8 mouse cellular contexts compared by ENCODE assay signal in the genomic region with DNA sequence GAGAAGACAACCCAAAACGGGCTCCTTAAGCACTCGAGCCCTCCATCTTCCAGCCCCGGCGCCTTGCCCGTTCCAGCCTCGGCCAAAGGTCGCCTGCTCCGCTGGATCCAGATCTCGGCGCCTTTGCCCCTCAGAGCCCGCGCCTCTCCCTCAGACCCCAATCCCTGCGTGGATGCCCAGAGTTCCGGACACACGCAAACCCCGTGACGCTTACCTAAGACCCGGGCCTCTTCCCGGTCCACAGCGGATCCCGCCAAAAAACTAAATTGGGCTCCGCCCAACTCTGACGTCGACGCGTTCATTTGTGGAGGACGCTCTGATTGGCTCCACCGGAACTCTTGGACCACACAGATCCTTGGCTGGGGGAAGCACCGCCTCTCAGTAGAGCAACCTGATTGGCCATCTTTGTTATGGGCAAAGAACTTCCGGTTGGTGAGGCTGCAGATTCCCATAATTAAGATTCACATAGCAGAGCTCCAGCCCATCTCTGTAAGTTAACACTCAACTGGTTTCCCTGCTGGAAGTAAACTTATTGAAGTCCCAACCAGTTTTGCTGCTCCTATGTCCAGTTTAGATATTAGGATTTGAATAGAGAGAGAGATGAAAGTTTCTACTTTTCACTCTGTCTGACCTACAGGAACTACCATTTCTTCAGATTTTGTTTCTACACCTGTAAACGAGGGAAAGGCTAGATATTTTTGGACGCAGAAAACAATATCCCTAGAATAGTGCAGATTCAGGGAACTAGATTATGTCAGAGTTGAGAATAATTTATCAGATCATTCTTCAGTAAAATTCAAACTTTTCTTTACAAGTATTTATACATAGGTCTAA. TPM values are rescaled to one million over a fixed set of nuclear protein-coding genes. Genes with fewer than 3 reads are reported as not detected.
DNase-seq lines count a peak whose midpoint lies in the region; ATAC-seq and TF ChIP-seq lines count a peak whose summit lies in the region.

TSS of gene Mcm10 (minus strand) at position 301 of the 834 bp plus-strand sequence.

- peak; percentile 82 for TF ChIP-seq POLR2A in CH12.LX (IDR thresholded peaks at IDR 0.05; ENCODE audit: low read depth, low read length)

- ATAC-seq in forebrain, embryonic 11.5 days (replicated peaks; ENCODE audit: low FRiP score): peak; percentile 100
- ATAC-seq in heart, embryonic 16.5 days (replicated peaks; ENCODE audit: extremely low read depth, insufficient read depth, low FRiP score): peak; percentile 100
- peak; percentile 99 for ATAC-seq in liver, embryonic 15.5 days (ENCODE audit: insufficient read depth)
- ATAC-seq in neural tube, embryonic 12.5 days (ENCODE audit: low FRiP score, low read depth): peak; percentile 100

- H3K36me3 ChIP-seq in CH12.LX (replicated peaks in 1 of 2; ENCODE audit: control insufficient read depth in 1 of 2, insufficient read depth in 1 of 2, low read length in 1 of 2): peaks cover 22 to 23% of the 10 kb centered on the region in 2 experiments
- peaks cover 10% of the 10 kb centered on the region for H3K36me3 ChIP-seq in forebrain, embryonic 11.5 days (ENCODE audit: control insufficient read depth, insufficient read depth, low read length)
- peaks cover 11% of the 10 kb centered on the region for H3K36me3 ChIP-seq in heart, embryonic 16.5 days (ENCODE audit: control insufficient read depth, insufficient read depth)
- H3K36me3 ChIP-seq in liver, embryonic 15.5 days (replicated peaks): peaks cover 24% of the 10 kb centered on the region
- peaks cover 12% of the 10 kb centered on the region for H3K36me3 ChIP-seq in neural tube, embryonic 12.5 days

- peak; percentile 98 for DNase-seq in CH12.LX (ENCODE audit: extremely low read depth)
- DNase-seq in c-Kit-positive CD71-positive TER-119-negative erythroid progenitor cells, embryonic 14.5 days (ENCODE audit: low read depth): peak; percentile 96
- DNase-seq in forebrain, embryonic 11.5 days (ENCODE audit: low spot score): peak; percentile 95
- DNase-seq in kidney, postnatal 36 days: peak; percentile 96
- DNase-seq in telencephalon, adult 2 months (ENCODE audit: low read depth, low spot score): peak; percentile 86

- no peaks in the 10 kb centered on the region for H3K9me3 ChIP-seq in CH12.LX (replicated peaks; ENCODE audit: low read length)
- no peaks in the 10 kb centered on the region for H3K9me3 ChIP-seq in forebrain, embryonic 11.5 days (ENCODE audit: control insufficient read depth, low read length)
- no peaks in the 10 kb centered on the region for H3K9me3 ChIP-seq in heart, embryonic 16.5 days (replicated peaks; ENCODE audit: control insufficient read depth, low read length)
- H3K9me3 ChIP-seq in liver, embryonic 15.5 days (replicated peaks): no peaks in the 10 kb centered on the region
- H3K9me3 ChIP-seq in neural tube, embryonic 12.5 days: no peaks in the 10 kb centered on the region

- 4% methylated on average over 32 of the region's 32 CpGs for WGBS in forebrain, embryonic 11.5 days
- 3% methylated on average over 32 of the region's 32 CpGs for WGBS in heart, embryonic 16.5 days
- WGBS in liver, embryonic 15.5 days (ENCODE audit: insufficient replicate concordance): 2% methylated on average over 32 of the region's 32 CpGs
- 4% methylated on average over 32 of the region's 32 CpGs for WGBS in neural tube, embryonic 12.5 days

- no peak for TF ChIP-seq CTCF in CH12.LX (conservative IDR thresholded peaks at IDR 0.05 in 1 of 2, IDR thresholded peaks at IDR 0.05 in 1 of 2; ENCODE audit: low read depth in 2 of 2, low read length in 2 of 2)

- H3K4me2 ChIP-seq in CH12.LX (ENCODE audit: insufficient read depth, low read depth, poor library complexity, severe bottlenecking): peak within 1 kb of the TSS; percentile 79
- H3K4me2 ChIP-seq in forebrain, embryonic 11.5 days (ENCODE audit: low read depth, low read length, severe bottlenecking): peak within 1 kb of the TSS; percentile 60
- H3K4me2 ChIP-seq in heart, embryonic 16.5 days (ENCODE audit: low read depth, low read length): peak within 1 kb of the TSS; percentile 83
- H3K4me2 ChIP-seq in liver, embryonic 15.5 days: peak within 1 kb of the TSS; percentile 70
- peak within 1 kb of the TSS; percentile 70 for H3K4me2 ChIP-seq in neural tube, embryonic 12.5 days (replicated peaks)

- H3K4me3 ChIP-seq in CH12.LX (replicated peaks in 1 of 3; ENCODE audit: low read depth in 2 of 3, low read length in 2 of 3, poor library complexity in 1 of 3): peak within 1 kb of the TSS; percentile 81 to 95 (median 84)
- H3K4me3 ChIP-seq in forebrain, embryonic 11.5 days (ENCODE audit: low read depth, low read length): peak within 1 kb of the TSS; percentile 71
- H3K4me3 ChIP-seq in heart, embryonic 16.5 days (ENCODE audit: low read length): peak within 1 kb of the TSS; percentile 90
- H3K4me3 ChIP-seq in liver, embryonic 15.5 days (replicated peaks): peak within 1 kb of the TSS; percentile 95
- peak within 1 kb of the TSS; percentile 61 for H3K4me3 ChIP-seq in neural tube, embryonic 12.5 days

- H3K4me1 ChIP-seq in CH12.LX (ENCODE audit: control insufficient read depth in 1 of 2, insufficient read depth in 2 of 2): peaks cover 21 to 52% of the 10 kb centered on the region in 2 experiments
- H3K4me1 ChIP-seq in forebrain, embryonic 11.5 days (replicated peaks; ENCODE audit: control insufficient read depth, insufficient read depth, low read length): peaks cover 3% of the 10 kb centered on the region; the same call in 1 of the 2 replicates
- peaks cover 10% of the 10 kb centered on the region for H3K4me1 ChIP-seq in heart, embryonic 16.5 days (ENCODE audit: control insufficient read depth, insufficient read depth, low read length)
- H3K4me1 ChIP-seq in liver, embryonic 15.5 days (replicated peaks): peaks cover 29% of the 10 kb centered on the region
- H3K4me1 ChIP-seq in neural tube, embryonic 12.5 days: peaks cover 9% of the 10 kb centered on the region; the same call in 1 of the 2 replicates

- no peak within 1 kb of the TSS for H3K27ac ChIP-seq in CH12.LX (ENCODE audit: insufficient read depth, low read depth)
- peak within 1 kb of the TSS; percentile 46; the same call in 1 of the 2 replicates for H3K27ac ChIP-seq in forebrain, embryonic 11.5 days (ENCODE audit: low read depth, low read length)
- H3K27ac ChIP-seq in heart, embryonic 16.5 days (ENCODE audit: low read length): no peak within 1 kb of the TSS
- peak within 1 kb of the TSS; percentile 68 for H3K27ac ChIP-seq in liver, embryonic 15.5 days (replicated peaks)
- H3K27ac ChIP-seq in neural tube, embryonic 12.5 days: no peak within 1 kb of the TSS

- no peaks in the 10 kb centered on the region for H3K27me3 ChIP-seq in CH12.LX (replicated peaks)
- no peaks in the 10 kb centered on the region for H3K27me3 ChIP-seq in forebrain, embryonic 11.5 days (ENCODE audit: control insufficient read depth, insufficient read depth, low read length)
- no peaks in the 10 kb centered on the region for H3K27me3 ChIP-seq in heart, embryonic 16.5 days (ENCODE audit: control insufficient read depth, insufficient read depth, low read length)
- H3K27me3 ChIP-seq in liver, embryonic 15.5 days: no peaks in the 10 kb centered on the region
- no peaks in the 10 kb centered on the region for H3K27me3 ChIP-seq in neural tube, embryonic 12.5 days (replicated peaks)

- no peak for TF ChIP-seq EP300 in CH12.LX (IDR thresholded peaks at IDR 0.05; ENCODE audit: low read length)

- in situ Hi-C loops in CH12.LX (cut with MboI; ENCODE audit: low pct_ligation_motif_present, low pct_unique_long_range_greater_than_20kb, low sequenced_read_pairs): no loop called here

- TF ChIP-seq RAD21 in CH12.LX (IDR thresholded peaks at IDR 0.05; ENCODE audit: low read depth, low read length): no peak

- peaks cover 28% of the 10 kb centered on the region for H3K79me2 ChIP-seq in CH12.LX (replicated peaks; ENCODE audit: control insufficient read depth, extremely low read depth, insufficient read depth, poor library complexity, severe bottlenecking)

- dilution Hi-C loops in CH12.LX (cut with MboI; ENCODE audit: extremely low pct_ligation_motif_present, extremely low pct_unique_long_range_greater_than_20kb, low sequenced_read_pairs): no loop called here

- peak within 1 kb of the TSS; percentile 94 for H3K9ac ChIP-seq in CH12.LX (ENCODE audit: insufficient read depth, low read depth)
- peak within 1 kb of the TSS; percentile 79 for H3K9ac ChIP-seq in forebrain, embryonic 11.5 days (ENCODE audit: low read length)
- H3K9ac ChIP-seq in heart, embryonic 16.5 days (ENCODE audit: low read length): peak within 1 kb of the TSS; percentile 77
- H3K9ac ChIP-seq in liver, embryonic 15.5 days: peak within 1 kb of the TSS; percentile 79
- H3K9ac ChIP-seq in neural tube, embryonic 12.5 days: peak within 1 kb of the TSS; percentile 55; the same call in 1 of the 2 replicates

TF ChIP-seq in CH12.LX, 34 proteins besides CTCF, POLR2A, EP300 and RAD21 (continues in another document):
- TF ChIP-seq ZMIZ1 (IDR thresholded peaks at IDR 0.05; ENCODE audit: low read depth, low read length) (peak; percentile 58; the same call in 1 of the 2 replicates), ZKSCAN1 (IDR thresholded peaks at IDR 0.05; ENCODE audit: borderline replicate concordance, low read depth, low read length) (no peak), TCF12 (IDR thresholded peaks at IDR 0.05; ENCODE audit: low read depth, low read length) (peak; percentile 63), RCOR1 (conservative IDR thresholded peaks at IDR 0.05; ENCODE audit: low read depth, low read length) (0 out of 2 replicates have a peak, but pooled peaks have one; percentile 21), JUND (conservative IDR thresholded peaks at IDR 0.05; ENCODE audit: low read depth, low read length) (peak; percentile 16; the same call in 1 of the 2 replicates), GABPA (IDR thresholded peaks at IDR 0.05; ENCODE audit: insufficient replicate concordance, low read depth, low read length) (no peak), CHD2 (IDR thresholded peaks at IDR 0.05; ENCODE audit: low read length) (peak; percentile 88), HCFC1 (IDR thresholded peaks at IDR 0.05; ENCODE audit: low read depth, low read length) (peak; percentile 83), SIN3A (IDR thresholded peaks at IDR 0.05; ENCODE audit: low read length) (peak; percentile 97), MEF2A (IDR thresholded peaks at IDR 0.05; ENCODE audit: borderline replicate concordance, low read depth, low read length) (0 out of 2 replicates have a peak, but pooled peaks have one; percentile 41), MAX (IDR thresholded peaks at IDR 0.05; ENCODE audit: low read length) (peak; percentile 21; the same call in 1 of the 2 replicates), MXI1 (IDR thresholded peaks at IDR 0.05; ENCODE audit: low read depth, low read length) (peak; percentile 87)

RNA-seq across cellular contexts. Expression of gene Mcm10, which starts in this region (rescaled TPM):
- total RNA-seq in CH12.LX (2012; rRNA removed): 73.6 and 87.3 TPM in 2 replicates
- 65.2 and 72.6 TPM in 2 replicates for total RNA-seq in CH12.LX (2014; rRNA removed)
- 104 and 122 TPM in 2 replicates for polyA plus RNA-seq in CH12.LX (2012; ENCODE audit: insufficient read length, low read depth)
- polyA plus RNA-seq in forebrain, embryonic 11.5 days (2014; fragmentation: Nextera tagmentation; extraction: Ambion mirVana): 66.0 and 67.5 TPM in 2 replicates
- 15.6 and 17.4 TPM in 2 replicates for polyA plus RNA-seq in heart, embryonic 16.5 days (2015; fragmentation: Nextera tagmentation; extraction: Ambion mirVana)
- 28.4 and 30.0 TPM in 2 replicates for polyA plus RNA-seq in liver, embryonic 15.5 days (2015; fragmentation: Nextera tagmentation; extraction: Ambion mirVana)
- polyA plus RNA-seq in neural tube, embryonic 12.5 days (2016; fragmentation: Nextera tagmentation; extraction: Ambion mirVana): 21.7 and 22.9 TPM in 2 replicates

Comparison
In these comparisons a context has a peak if more than half of its experiments do, and no peak if none do; other contexts are left out.
1. H3K27ac ChIP-seq: peak in forebrain, embryonic 11.5 days (single experiment) and liver, embryonic 15.5 days (single experiment); none in CH12.LX (single experiment), heart, embryonic 16.5 days (single experiment) and neural tube, embryonic 12.5 days (single experiment).
2. Peak in every context shown above with its lines, with median percentiles within 50 percentile points of each other: DNase-seq, H3K4me2 ChIP-seq, H3K4me3 ChIP-seq, H3K9ac ChIP-seq and ATAC-seq.